Mouse (Mus musculus) neural tube, embryonic 14.5 days (tissue): ENCODE data around the gene Washc2. TPM values are rescaled to one million over a fixed set of nuclear protein-coding genes. Genes with fewer than 3 reads are reported as not detected.
"Not testable (repeated sequence)": the region's sequence is repeated elsewhere in the genome, so short reads cannot be mapped to it uniquely, and the experiment has no call there.

Source experiments
- ATAC-seq: fragments of 200-750 bp; cut with Nextera tagmentation; 2 replicates; pipeline ENCODE4 v1.8.0; 2017; ENCODE audit warnings: low read depth, mild to moderate bottlenecking, moderate TSS enrichment, moderate library complexity
- H3K27ac ChIP-seq: fragments of 300-500 bp; sonication (generic); 2 replicates; pipeline ENCODE4 v1.5.1; 2014; ENCODE audit warnings: low read depth, mild to moderate bottlenecking, control low read depth, low read length, moderate library complexity, mixed read lengths
- H3K27me3 ChIP-seq: fragments of 300-500 bp; sonication (generic); 2 replicates; pipeline ENCODE4 v1.6.1; 2014; ENCODE audit warnings: low read length; ENCODE audit not compliant: control insufficient read depth, insufficient read depth
- H3K36me3 ChIP-seq: fragments of 300-500 bp; sonication (generic); 2 replicates; pipeline ENCODE4 v1.6.1; 2014; ENCODE audit warnings: low read length, mixed read lengths; ENCODE audit not compliant: control insufficient read depth, insufficient read depth
- H3K4me1 ChIP-seq: fragments of 300-500 bp; sonication (generic); 2 replicates; pipeline ENCODE4 v1.6.1; 2014; ENCODE audit warnings: low read length; ENCODE audit not compliant: control insufficient read depth, insufficient read depth
- H3K4me2 ChIP-seq: fragments of 300-500 bp; sonication (generic); 2 replicates; pipeline ENCODE4 v1.6.1; 2014; ENCODE audit warnings: mild to moderate bottlenecking, low read depth, low read length, control low read depth
- H3K4me3 ChIP-seq: fragments of 300-500 bp; sonication (generic); 2 replicates; pipeline ENCODE4 v1.5.1; 2014; ENCODE audit warnings: low read depth, low read length, control low read depth, mixed read lengths
- H3K9ac ChIP-seq: fragments of 300-500 bp; sonication (generic); replicated peaks from 2 replicates; pipeline ENCODE4 v1.6.1; 2014; ENCODE audit warnings: low read depth, mild to moderate bottlenecking, control low read depth, low read length, mixed read lengths
- H3K9me3 ChIP-seq: fragments of 300-500 bp; sonication (generic); 2 replicates; pipeline ENCODE4 v1.6.1; 2016; ENCODE audit warnings: low read length; ENCODE audit not compliant: control insufficient read depth
- WGBS: fragments of 180-500 bp; shearing (Covaris S2); extraction: QIAGEN DNeasy Blood & Tissue Kit; methylation state at CpG from one replicate; pipeline ENCODE4 v1.1.7; 2014; 5-methylcytosine and 5-hydroxymethylcytosine counted together
- polyA plus RNA-seq: library from polyadenylated mRNA; unstranded; fragments of >200 nt; fragmentation: Nextera tagmentation; extraction: Ambion mirVana; gene quantifications from 2 replicates; pipeline ENCODE4 v1.2.1, GENCODE M21; 2014

Washc2 gene
- polyA plus RNA-seq, result 65.6 and 74.1 TPM in 2 replicates

DNA sequence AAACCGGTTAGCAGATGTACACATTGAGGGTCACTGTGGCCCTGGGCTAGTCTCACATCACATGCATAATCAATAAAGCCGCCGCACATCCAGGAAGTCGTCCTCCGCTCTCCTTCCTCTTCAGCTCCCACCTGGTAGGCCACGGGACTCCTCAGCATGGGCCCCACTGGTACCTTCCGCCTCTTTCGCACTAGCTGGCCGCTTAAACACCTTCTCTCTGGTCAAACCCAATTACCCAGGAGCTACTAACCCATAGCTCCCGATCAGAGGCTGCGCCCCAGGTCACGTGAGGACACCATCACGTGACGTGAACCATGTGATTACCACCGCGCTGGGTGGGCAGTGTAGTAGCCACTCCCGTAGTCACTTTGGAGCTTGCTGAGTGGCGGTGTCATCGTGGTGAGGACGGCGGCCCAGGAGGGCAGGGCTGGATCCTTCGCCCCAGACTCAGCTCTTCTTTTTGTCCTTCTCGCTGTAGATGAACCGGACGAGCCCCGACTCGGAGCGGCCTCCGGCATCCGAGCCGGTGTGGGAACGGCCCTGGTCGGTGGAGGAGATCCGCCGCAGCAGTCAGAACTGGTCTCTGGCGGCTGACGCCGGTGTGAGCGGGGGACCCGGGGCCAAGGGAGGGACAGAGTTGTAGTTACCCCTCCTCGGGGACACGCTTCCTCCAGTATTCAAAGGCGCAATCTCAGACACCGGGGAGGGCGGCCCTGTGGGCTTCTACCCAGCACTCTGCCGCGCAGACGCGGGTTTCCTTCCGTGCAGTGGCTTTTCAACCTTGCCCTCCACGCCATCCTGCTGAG lies at the start of gene Washc2:
Gene Washc2 (plus strand): TSS at position 310 of the 806 bp plus-strand sequence.
- H3K4me2 ChIP-seq, result peak within 1 kb of the TSS; percentile 93
- H3K4me1 ChIP-seq, result peaks cover 10% of the 10 kb centered on the region
- no peaks in the 10 kb centered on the region for H3K9me3 ChIP-seq
- peak within 1 kb of the TSS; percentile 81 for H3K9ac ChIP-seq
- WGBS, result under 1% methylated on average over 51 of the region's 51 CpGs
- no peaks in the 10 kb centered on the region for H3K27me3 ChIP-seq
- peak; percentile 99 for ATAC-seq
- H3K27ac ChIP-seq, result peak within 1 kb of the TSS; percentile 73
- H3K4me3 ChIP-seq, result peak within 1 kb of the TSS; percentile 86
- peaks cover 12% of the 10 kb centered on the region; the same call in 1 of the 2 replicates for H3K36me3 ChIP-seq

DNA sequence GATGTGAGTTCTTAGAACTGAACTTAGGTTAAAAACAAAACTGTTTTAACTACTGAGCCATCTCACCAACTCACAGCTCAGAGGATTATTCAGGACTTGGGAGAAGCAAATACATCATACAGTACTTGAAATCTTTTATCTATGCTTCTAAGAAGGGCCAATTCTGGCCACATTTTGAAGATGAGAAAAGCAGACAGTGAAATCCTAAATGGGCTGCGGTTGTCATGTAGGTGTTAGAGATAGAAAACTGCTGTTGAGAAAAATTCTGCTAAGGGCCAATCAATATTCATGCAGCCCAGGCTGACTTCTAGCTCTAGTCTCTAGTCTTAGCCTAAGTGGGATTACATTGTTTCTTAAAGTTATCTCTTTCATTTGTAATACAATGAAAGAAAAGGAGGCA lies 41.5 kb upstream of the Washc2 start:
- Histone ChIP-seq H3K27me3 (no peaks in the 10 kb centered on the region), H3K9me3 (no peaks in the 10 kb centered on the region), H3K4me3 (no peak overlapping the region), H3K36me3 (0 out of 2 replicates have a peak, but pooled peaks cover 3% of the 10 kb centered on the region), H3K27ac (no peak overlapping the region), H3K4me2 (no peak overlapping the region), H3K9ac (no peak overlapping the region), H3K4me1 (no peaks in the 10 kb centered on the region)
- 90% methylated on average over 1 of the region's 1 CpGs for WGBS
- ATAC-seq, result no peak

GRCm38 (mm10) chr6:116173511-116174099 lies 34.2 kb upstream of the Washc2 start:
- not testable (repeated sequence) for H3K27ac ChIP-seq, ATAC-seq, H3K27me3 ChIP-seq, H3K9ac ChIP-seq, H3K4me1 ChIP-seq, H3K36me3 ChIP-seq, H3K4me3 ChIP-seq, H3K9me3 ChIP-seq, H3K4me2 ChIP-seq
- WGBS, result 72% methylated on average over 37 of the region's 37 CpGs

DNA sequence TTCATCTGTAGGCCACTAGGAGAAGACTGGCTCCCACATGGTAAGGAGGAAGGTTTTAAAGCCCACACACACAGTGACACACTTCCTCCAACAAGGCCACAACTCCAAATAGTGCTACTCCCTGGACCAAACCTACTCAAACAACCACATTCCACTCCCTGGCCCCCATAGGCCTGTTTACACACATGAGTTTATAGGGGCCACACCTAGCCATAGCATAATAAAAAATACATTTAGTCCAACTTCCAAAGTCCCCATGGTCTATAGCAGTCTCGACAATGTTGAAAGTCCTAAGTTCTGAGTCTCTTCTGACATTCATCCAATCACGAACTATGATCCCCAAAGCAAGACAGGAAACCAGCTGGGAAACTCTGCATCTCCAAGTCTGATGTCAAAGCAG lies 29.5 kb upstream of the Washc2 start:
- no peaks in the 10 kb centered on the region for H3K27me3 ChIP-seq
- H3K4me1 ChIP-seq, result no peaks in the 10 kb centered on the region
- H3K27ac ChIP-seq, result no peak overlapping the region
- no peak for ATAC-seq
- no peak overlapping the region for H3K4me3 ChIP-seq
- no peak overlapping the region for H3K9ac ChIP-seq
- H3K4me2 ChIP-seq, result no peak overlapping the region
- 96% methylated on average over 2 of the region's 2 CpGs for WGBS
- no peaks in the 10 kb centered on the region for H3K36me3 ChIP-seq
- H3K9me3 ChIP-seq, result no peaks in the 10 kb centered on the region

DNA sequence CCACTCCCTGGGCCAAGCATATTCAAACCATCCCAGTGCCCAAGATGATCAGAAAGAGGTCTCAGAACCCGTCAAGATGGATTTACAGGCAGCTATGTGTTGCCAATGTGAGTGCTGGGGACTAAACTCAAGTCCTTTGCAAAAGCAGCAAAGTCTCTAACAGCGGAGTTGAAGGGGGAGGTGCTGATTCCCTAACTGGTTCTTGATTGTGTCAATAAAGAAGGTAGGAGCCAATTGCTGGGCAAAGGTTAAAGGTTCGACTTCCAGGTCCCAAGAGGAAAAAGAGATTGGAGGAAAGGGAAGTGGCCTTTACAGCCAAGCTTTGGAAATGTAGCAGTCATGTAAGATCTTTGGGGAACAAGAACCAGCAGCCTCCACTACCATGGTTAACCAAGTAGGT lies 27.1 kb upstream of the Washc2 start:
- Histone ChIP-seq H3K9ac (no peak overlapping the region), H3K36me3 (no peaks in the 10 kb centered on the region), H3K4me3 (no peak overlapping the region), H3K9me3 (no peaks in the 10 kb centered on the region), H3K4me2 (no peak overlapping the region), H3K27ac (no peak overlapping the region), H3K4me1 (no peaks in the 10 kb centered on the region), H3K27me3 (no peaks in the 10 kb centered on the region)
- WGBS, result 68% methylated on average over 3 of the region's 3 CpGs
- ATAC-seq, result no peak

GRCm38 (mm10) chr6:116183509-116183908 lies 24.3 kb upstream of the Washc2 start:
- no peaks in the 10 kb centered on the region for H3K36me3 ChIP-seq
- no peaks in the 10 kb centered on the region for H3K9me3 ChIP-seq
- no peak overlapping the region for H3K4me3 ChIP-seq
- no peaks in the 10 kb centered on the region for H3K4me1 ChIP-seq
- H3K9ac ChIP-seq, result no peak overlapping the region
- no peak overlapping the region for H3K27ac ChIP-seq
- 91% methylated on average over 5 of the region's 5 CpGs for WGBS
- no peaks in the 10 kb centered on the region for H3K27me3 ChIP-seq
- no peak overlapping the region for H3K4me2 ChIP-seq
- ATAC-seq, result no peak

- H3K9ac ChIP-seq, result no peak overlapping the region
- 57% methylated on average over 2 of the region's 2 CpGs for WGBS
- no peak overlapping the region for H3K27ac ChIP-seq
- no peaks in the 10 kb centered on the region for H3K36me3 ChIP-seq
- H3K9me3 ChIP-seq, result no peaks in the 10 kb centered on the region
- H3K27me3 ChIP-seq, result no peaks in the 10 kb centered on the region
- no peak overlapping the region for H3K4me2 ChIP-seq
- ATAC-seq, result no peak
- peaks cover 10% of the 10 kb centered on the region for H3K4me1 ChIP-seq
- no peak overlapping the region for H3K4me3 ChIP-seq
Measured at GRCm38 (mm10) chr6:116186485-116186884, 21.4 kb upstream of the Washc2 start.

DNA sequence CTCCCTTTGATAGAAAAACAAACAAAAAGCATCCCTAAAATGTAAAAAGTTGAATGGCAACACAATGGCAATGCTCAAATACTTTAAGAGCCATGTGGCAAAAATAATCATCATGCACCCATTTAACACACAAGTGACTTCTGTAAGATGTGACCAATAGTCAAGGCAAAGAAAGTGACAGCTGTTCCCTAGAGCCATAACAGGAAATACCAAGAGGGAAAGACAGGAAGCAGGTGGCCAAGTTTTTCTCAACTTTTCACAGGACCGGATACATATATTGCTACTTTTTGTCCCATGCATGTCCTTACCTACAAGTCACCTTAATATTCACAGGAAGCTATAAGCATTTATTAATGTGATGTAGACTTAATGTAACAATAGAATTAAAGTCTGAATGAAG lies 18.4 kb upstream of the Washc2 start:
- Histone ChIP-seq H3K27ac (no peak overlapping the region), H3K9ac (no peak overlapping the region), H3K4me3 (no peak overlapping the region), H3K36me3 (no peaks in the 10 kb centered on the region), H3K4me1 (peaks cover 19% of the 10 kb centered on the region), H3K4me2 (no peak overlapping the region), H3K9me3 (no peaks in the 10 kb centered on the region), H3K27me3 (peaks cover 4% of the 10 kb centered on the region; the same call in 1 of the 2 replicates)
- no peak for ATAC-seq
- WGBS, result 76% methylated on average over 1 of the region's 1 CpGs

- H3K27ac ChIP-seq, result peak overlapping the region; percentile 78
- H3K9me3 ChIP-seq, result no peaks in the 10 kb centered on the region
- peaks cover 19% of the 10 kb centered on the region for H3K4me1 ChIP-seq
- H3K36me3 ChIP-seq, result no peaks in the 10 kb centered on the region
- peak overlapping the region; percentile 91 for H3K4me2 ChIP-seq
- peaks cover 4% of the 10 kb centered on the region; the same call in 1 of the 2 replicates for H3K27me3 ChIP-seq
- peak overlapping the region; percentile 96 for H3K4me3 ChIP-seq
- under 1% methylated on average over 43 of the region's 51 CpGs for WGBS
- peak; percentile 88 for ATAC-seq
- peak overlapping the region; percentile 92 for H3K9ac ChIP-seq
Measured at GRCm38 (mm10) chr6:116192809-116193311, 15.0 kb upstream of the Washc2 start.
